Mouse (Mus musculus) ZHBTc4 (cell line): Measurements from ENCODE around the gene Cryl1.

Source experiments
- DNase-seq: peaks from one replicate; pipeline ENCODE4 v3.0.0-alpha.2; 2011; ENCODE audit warnings: low read depth, low spot score

Cryl1 gene

DNA sequence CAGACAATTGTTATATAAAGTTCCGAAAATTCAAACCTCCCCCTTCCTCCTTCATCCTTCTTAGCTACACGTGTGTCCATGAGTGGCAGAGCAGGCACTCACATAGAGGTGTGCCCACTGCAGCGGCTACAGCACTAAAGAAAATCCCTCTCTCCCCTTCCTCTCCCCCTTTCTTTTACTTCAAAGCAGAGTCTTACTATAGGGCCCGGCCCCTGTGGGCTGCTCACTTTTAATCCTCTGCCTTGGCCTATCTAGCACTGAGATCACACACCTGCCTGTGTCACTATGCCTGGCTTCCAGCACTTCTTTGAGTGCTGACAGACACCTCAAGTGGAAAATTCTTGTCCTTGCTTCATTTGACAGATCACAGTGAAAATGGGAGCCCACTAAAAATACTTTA is 163.6 kb downstream of the Cryl1 start:
- DNase-seq, result no peak

DNA sequence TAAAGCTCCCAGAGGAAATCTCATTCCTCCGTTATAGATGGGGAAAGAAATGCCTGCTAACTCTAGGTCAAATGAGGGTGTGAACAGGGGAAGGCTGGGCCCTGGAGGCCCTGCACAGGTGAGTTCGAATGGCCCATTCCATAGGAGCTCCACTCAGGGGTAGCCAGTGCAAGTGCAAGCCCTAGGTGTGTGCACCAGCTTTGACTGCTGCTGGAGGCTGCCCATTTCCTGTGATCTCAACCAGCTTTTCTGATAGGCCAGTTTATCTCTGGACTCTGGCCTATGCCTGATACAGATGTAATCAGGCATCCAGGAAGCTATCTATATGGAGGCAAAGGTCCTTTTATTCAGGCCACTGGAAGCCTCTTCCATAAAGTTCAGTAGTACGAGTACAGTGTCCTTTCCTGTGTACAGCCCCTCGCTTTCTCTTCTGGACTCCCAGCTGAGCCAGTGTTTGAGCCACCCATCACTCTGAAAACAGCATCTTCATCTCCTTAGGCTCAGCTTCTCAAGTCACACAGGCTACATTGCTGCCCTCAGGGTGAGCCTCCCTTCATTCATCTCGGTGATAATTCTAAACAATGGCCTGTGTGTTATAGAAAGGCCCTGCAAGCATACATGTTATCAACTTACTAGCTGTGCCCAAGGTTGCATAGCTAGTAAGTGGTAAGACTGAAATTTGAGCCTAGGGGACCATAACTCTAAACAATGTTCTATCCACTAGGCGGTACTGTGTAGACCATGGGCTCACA is 167.9 kb downstream of the Cryl1 start:
- no peak for DNase-seq
